Mouse (Mus musculus): ENCODE results near the gene Gar1. TPM values are rescaled to one million over a fixed set of nuclear protein-coding genes. Genes with fewer than 3 reads are reported as not detected.

The Gar1 gene
- total and polyA plus RNA-seq, 3 experiments: 42.5 to 141 (median 87.1) TPM

DNA sequence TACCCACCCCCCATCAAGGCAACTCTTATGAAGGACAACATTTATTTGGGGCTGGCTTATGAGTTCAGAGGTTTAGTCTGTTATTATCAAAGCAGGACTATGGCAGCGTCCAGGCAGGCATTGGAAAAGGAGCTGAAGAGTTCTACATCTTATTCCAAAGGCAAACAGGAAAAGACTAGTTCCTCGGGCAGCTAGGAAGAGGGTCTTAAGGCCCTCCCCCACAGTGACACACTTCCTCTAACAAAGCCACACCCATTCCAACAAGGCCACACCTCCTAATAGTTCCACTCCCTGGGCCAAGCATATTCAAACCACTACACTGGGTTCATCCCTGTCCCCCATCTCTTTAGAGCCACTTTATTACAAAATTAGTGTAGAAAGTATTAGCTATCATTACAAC is 31.4 kb upstream of the Gar1 start:
- H3K4me3 ChIP-seq (ENCODE audit: low read depth, low read length): no peak overlapping the region
- TF ChIP-seq CTCF (IDR thresholded peaks at IDR 0.05; ENCODE audit: low read depth, low read length): no peak
- no peak for TF ChIP-seq GATA2 (IDR thresholded peaks at IDR 0.05; ENCODE audit: borderline replicate concordance, low read depth, low read length)
- no peak for TF ChIP-seq POLR2AphosphoS5 (IDR thresholded peaks at IDR 0.05; ENCODE audit: insufficient replicate concordance, low read depth, low read length)
- DNase-seq (ENCODE audit: low spot score) (no peak), ATAC-seq (ENCODE audit: extremely low read depth, insufficient number of reproducible peaks, low FRiP score, poor library complexity, severe bottlenecking) (no peak)
- H3K27me3 ChIP-seq (ENCODE audit: insufficient read depth, low read length): no peaks in the 10 kb centered on the region
- H3K36me3 ChIP-seq (replicated peaks): no peaks in the 10 kb centered on the region
- no peaks in the 10 kb centered on the region; the same call in 1 of the 2 replicates for H3K9me3 ChIP-seq (replicated peaks)
- no peaks in the 10 kb centered on the region for H3K4me1 ChIP-seq (ENCODE audit: insufficient read depth, low read depth, low read length)

- Histone ChIP-seq H3K27me3 (ENCODE audit: insufficient read depth, low read length) (peaks cover 5% of the 10 kb centered on the region), H3K9me3 (replicated peaks) (no peaks in the 10 kb centered on the region), H3K36me3 (replicated peaks) (no peaks in the 10 kb centered on the region), H3K4me3 (ENCODE audit: low read depth, low read length) (no peak overlapping the region), H3K4me1 (ENCODE audit: insufficient read depth, low read depth, low read length) (no peaks in the 10 kb centered on the region)
- TF ChIP-seq CTCF (IDR thresholded peaks at IDR 0.05; ENCODE audit: low read depth, low read length) (no peak), POLR2AphosphoS5 (IDR thresholded peaks at IDR 0.05; ENCODE audit: insufficient replicate concordance, low read depth, low read length) (no peak), GATA2 (IDR thresholded peaks at IDR 0.05; ENCODE audit: borderline replicate concordance, low read depth, low read length) (no peak), TAL1 (conservative IDR thresholded peaks at IDR 0.05; ENCODE audit: low read depth, low read length) (no peak), GATA1 (IDR thresholded peaks at IDR 0.05; ENCODE audit: borderline replicate concordance, low read length) (no peak)
- ATAC-seq (ENCODE audit: extremely low read depth, insufficient number of reproducible peaks, low FRiP score, poor library complexity, severe bottlenecking): no peak
- no peak for DNase-seq (ENCODE audit: low spot score)
Observed at GRCm38 (mm10) chr3:129846846-129847245, 15.7 kb upstream of the Gar1 start.

DNA sequence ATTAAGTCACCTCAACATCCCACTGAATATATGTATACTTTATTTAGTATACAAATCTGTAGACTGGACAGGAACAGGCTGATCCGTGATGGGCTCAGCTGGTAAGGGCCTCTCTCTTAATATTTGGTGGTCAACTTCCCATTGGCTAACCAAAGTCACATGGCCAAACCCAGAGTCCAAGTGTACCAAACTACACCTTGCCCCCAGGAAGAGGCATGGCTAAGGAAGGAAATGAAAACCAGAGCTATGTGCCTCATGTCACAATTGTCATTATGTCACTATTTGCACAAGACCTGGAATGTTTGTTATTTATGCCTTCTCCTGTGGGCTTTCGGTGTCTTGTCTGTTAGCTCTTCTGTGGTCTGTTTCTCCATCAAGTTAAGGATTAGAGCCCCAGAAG is 14.7 kb upstream of the Gar1 start:
- Histone ChIP-seq H3K27me3 (ENCODE audit: insufficient read depth, low read length) (peaks cover 5% of the 10 kb centered on the region), H3K4me3 (ENCODE audit: low read depth, low read length) (no peak overlapping the region), H3K36me3 (replicated peaks) (no peaks in the 10 kb centered on the region), H3K4me1 (ENCODE audit: insufficient read depth, low read depth, low read length) (no peaks in the 10 kb centered on the region), H3K9me3 (replicated peaks) (no peaks in the 10 kb centered on the region)
- TF ChIP-seq TAL1 (conservative IDR thresholded peaks at IDR 0.05; ENCODE audit: low read depth, low read length) (no peak), CTCF (IDR thresholded peaks at IDR 0.05; ENCODE audit: low read depth, low read length) (no peak), GATA1 (IDR thresholded peaks at IDR 0.05; ENCODE audit: borderline replicate concordance, low read length) (no peak), POLR2AphosphoS5 (IDR thresholded peaks at IDR 0.05; ENCODE audit: insufficient replicate concordance, low read depth, low read length) (no peak), GATA2 (IDR thresholded peaks at IDR 0.05; ENCODE audit: borderline replicate concordance, low read depth, low read length) (no peak)
- DNase-seq (ENCODE audit: low spot score) (no peak), ATAC-seq (ENCODE audit: extremely low read depth, insufficient number of reproducible peaks, low FRiP score, poor library complexity, severe bottlenecking) (no peak)

- no peak for TF ChIP-seq GATA2 (IDR thresholded peaks at IDR 0.05; ENCODE audit: borderline replicate concordance, low read depth, low read length)
- no peak for TF ChIP-seq TAL1 (conservative IDR thresholded peaks at IDR 0.05; ENCODE audit: low read depth, low read length)
- TF ChIP-seq CTCF (IDR thresholded peaks at IDR 0.05; ENCODE audit: low read depth, low read length): no peak
- TF ChIP-seq GATA1 (IDR thresholded peaks at IDR 0.05; ENCODE audit: borderline replicate concordance, low read length): no peak
- no peak for TF ChIP-seq POLR2AphosphoS5 (IDR thresholded peaks at IDR 0.05; ENCODE audit: insufficient replicate concordance, low read depth, low read length)
- no peak overlapping the region for H3K4me3 ChIP-seq (ENCODE audit: low read depth, low read length)
- H3K36me3 ChIP-seq (replicated peaks): no peaks in the 10 kb centered on the region
- DNase-seq (ENCODE audit: low spot score) (no peak), ATAC-seq (ENCODE audit: extremely low read depth, insufficient number of reproducible peaks, low FRiP score, poor library complexity, severe bottlenecking) (no peak)
- peaks cover 13% of the 10 kb centered on the region; the same call in 1 of the 2 replicates for H3K27me3 ChIP-seq (ENCODE audit: insufficient read depth, low read length)
- H3K9me3 ChIP-seq (replicated peaks): no peaks in the 10 kb centered on the region
- no peaks in the 10 kb centered on the region for H3K4me1 ChIP-seq (ENCODE audit: insufficient read depth, low read depth, low read length)
Observed at GRCm38 (mm10) chr3:129838017-129838416, 6.8 kb upstream of the Gar1 start.

DNA sequence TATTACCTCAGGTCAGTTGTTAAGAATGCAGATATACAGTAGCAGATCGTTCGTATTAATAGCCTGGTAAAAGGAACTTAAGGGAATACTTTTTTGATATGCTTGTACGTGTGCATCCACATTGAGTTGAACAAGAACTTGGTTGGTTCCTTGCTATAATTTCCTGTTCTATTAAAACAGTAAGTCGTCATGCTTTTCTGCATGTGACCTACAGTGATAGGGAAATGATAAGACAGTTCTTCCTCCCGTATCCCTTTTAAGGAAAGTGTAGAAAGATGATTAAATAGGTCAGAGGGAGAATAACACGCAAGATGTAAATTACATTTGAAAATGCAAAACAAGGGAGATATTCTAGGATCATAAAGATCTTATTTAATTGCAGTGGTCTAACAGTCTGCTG is 5.8 kb upstream of the Gar1 start:
- DNase-seq (ENCODE audit: low spot score) (no peak), ATAC-seq (ENCODE audit: extremely low read depth, insufficient number of reproducible peaks, low FRiP score, poor library complexity, severe bottlenecking) (no peak)
- Histone ChIP-seq H3K4me3 (ENCODE audit: low read depth, low read length) (no peak overlapping the region), H3K9me3 (replicated peaks) (no peaks in the 10 kb centered on the region), H3K36me3 (replicated peaks) (no peaks in the 10 kb centered on the region), H3K27me3 (ENCODE audit: insufficient read depth, low read length) (peaks cover 13% of the 10 kb centered on the region; the same call in 1 of the 2 replicates), H3K4me1 (ENCODE audit: insufficient read depth, low read depth, low read length) (no peaks in the 10 kb centered on the region; the same call in 1 of the 2 replicates)
- TF ChIP-seq POLR2AphosphoS5 (IDR thresholded peaks at IDR 0.05; ENCODE audit: insufficient replicate concordance, low read depth, low read length) (no peak), CTCF (IDR thresholded peaks at IDR 0.05; ENCODE audit: low read depth, low read length) (no peak), GATA1 (IDR thresholded peaks at IDR 0.05; ENCODE audit: borderline replicate concordance, low read length) (no peak), GATA2 (IDR thresholded peaks at IDR 0.05; ENCODE audit: borderline replicate concordance, low read depth, low read length) (no peak), TAL1 (conservative IDR thresholded peaks at IDR 0.05; ENCODE audit: low read depth, low read length) (no peak)

GRCm38 (mm10) chr3:129836051-129836697 is 5.0 kb upstream of the Gar1 start:
- Histone ChIP-seq H3K4me1 (ENCODE audit: insufficient read depth, low read depth, low read length) (peaks cover 4% of the 10 kb centered on the region; the same call in 1 of the 2 replicates), H3K36me3 (replicated peaks) (no peaks in the 10 kb centered on the region), H3K9me3 (replicated peaks) (no peaks in the 10 kb centered on the region), H3K4me3 (ENCODE audit: low read depth, low read length) (no peak overlapping the region), H3K27me3 (ENCODE audit: insufficient read depth, low read length) (peaks cover 13% of the 10 kb centered on the region; the same call in 1 of the 2 replicates)
- DNase-seq (ENCODE audit: low spot score) (no peak), ATAC-seq (ENCODE audit: extremely low read depth, insufficient number of reproducible peaks, low FRiP score, poor library complexity, severe bottlenecking) (no peak)
- TF ChIP-seq GATA2 (IDR thresholded peaks at IDR 0.05; ENCODE audit: borderline replicate concordance, low read depth, low read length) (no peak), CTCF (IDR thresholded peaks at IDR 0.05; ENCODE audit: low read depth, low read length) (no peak), TAL1 (conservative IDR thresholded peaks at IDR 0.05; ENCODE audit: low read depth, low read length) (no peak), GATA1 (IDR thresholded peaks at IDR 0.05; ENCODE audit: borderline replicate concordance, low read length) (no peak), POLR2AphosphoS5 (IDR thresholded peaks at IDR 0.05; ENCODE audit: insufficient replicate concordance, low read depth, low read length) (no peak)

All from G1E (cell line).